Mouse (Mus musculus) ES-E14 (cell line): ENCODE measurements at regions not wholly inside any gene's neighbourhood (a gene's known extent, or its start where the extent isn't known, plus 50 kb on each side); places are given as distances from the start of the nearest gene placed in this dataset.

Source experiments
- HCFC1 ChIP-seq: IDR thresholded peaks from 2 replicates; pipeline ENCODE4 v1.6.1; 2012; ENCODE audit warnings: low read length, inconsistent platforms, borderline replicate concordance; ENCODE audit not compliant: insufficient read depth
- MAFK ChIP-seq: IDR thresholded peaks from 2 replicates; pipeline ENCODE4 v1.6.1; 2014; ENCODE audit warnings: mild to moderate bottlenecking, low read depth, low read length, inconsistent platforms; ENCODE audit not compliant: insufficient read depth
- ZC3H11A ChIP-seq: IDR thresholded peaks from 2 replicates; pipeline ENCODE4 v1.6.1; 2012; ENCODE audit warnings: low read depth, mild to moderate bottlenecking, inconsistent platforms, low read length, borderline replicate concordance
- ZNF384 ChIP-seq: IDR thresholded peaks from 2 replicates; pipeline ENCODE4 v1.6.1; 2012; ENCODE audit warnings: low read depth, low read length, inconsistent platforms

DNA sequence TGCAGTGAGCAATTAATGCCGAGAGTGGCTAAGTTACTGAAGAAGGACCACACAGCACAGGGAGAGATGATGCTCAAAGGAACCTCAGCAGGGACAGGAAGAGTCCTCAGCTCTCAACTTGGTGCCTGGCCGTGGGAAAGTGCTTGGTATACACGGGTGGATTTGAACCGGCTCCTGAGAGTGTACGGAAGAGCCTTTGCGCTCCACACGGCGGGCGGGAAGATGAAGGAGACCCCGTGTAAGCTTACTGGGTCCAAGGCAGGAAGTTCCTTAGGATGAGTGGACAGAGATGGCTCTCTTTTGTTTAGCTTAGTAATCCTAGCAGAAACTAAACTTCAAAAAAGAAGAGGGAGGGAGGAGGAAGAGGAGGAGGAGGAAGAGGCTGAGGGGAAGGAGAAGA, 73.8 kb upstream of the Cpm start:
- no peak for TF ChIP-seq ZNF384
- no peak for TF ChIP-seq ZC3H11A
- no peak for TF ChIP-seq MAFK
- TF ChIP-seq HCFC1, result no peak
